Mouse (Mus musculus) left cerebral cortex, adult 2 months (tissue): ENCODE results near the gene Fat3. TPM values are rescaled to one million over a fixed set of nuclear protein-coding genes. Genes with fewer than 3 reads are reported as not detected.

Source experiments
- DNase-seq, 2 experiments: peaks; one replicate each; pipeline ENCODE4 v3.0.0; 2021 to 2022; ENCODE audit warnings: low spot score in 2 of 2, mixed read lengths in 1 of 2; ENCODE audit errors: extremely low spot score in 1 of 2
- H3K27ac ChIP-seq: fragments of 200-600 bp; 2 replicates; pipeline ENCODE4 v1.8.1; 2022
- H3K4me3 ChIP-seq: fragments of 200-600 bp; 2 replicates; pipeline ENCODE4 v1.8.1; 2022
- CTCF ChIP-seq: fragments of 200-600 bp; IDR thresholded peaks from 2 replicates; pipeline ENCODE4 v1.8.1; 2022; ENCODE audit warnings: antibody characterized with exemption, mild to moderate bottlenecking, moderate library complexity
- intact Hi-C: fragments of 180-260 bp; cut with DNase I; formaldehyde crosslinking; loops from one replicate; pipeline ENCODE4 v1.15.1; 2025
- long read RNA-seq, 2 experiments: library from polyadenylated mRNA; stranded (forward); transcript quantifications; one replicate each; pipeline ENCODE4 v2.0.0; 2021; ENCODE audit warnings: borderline mapping rate in 2 of 2
- total RNA-seq, 2 experiments: library from RNA; stranded (reverse); gene quantifications; 2 replicates each; pipeline ENCODE4 v1.2.3; 2021

Fat3 gene
- total RNA-seq, result 10 to 100 TPM; 76.4 to 77.4 TPM
- long read RNA-seq, experiment 1, partial matches to known transcripts, result 2 of 8 reads
- long read RNA-seq, experiment 1, other reads (novel, unspliced or antisense), result 6 of 8 reads
- long read RNA-seq, experiment 2, partial matches to known transcripts, result 2 of 5 reads
- long read RNA-seq, experiment 2, other reads (novel, unspliced or antisense), result 3 of 5 reads

DNA sequence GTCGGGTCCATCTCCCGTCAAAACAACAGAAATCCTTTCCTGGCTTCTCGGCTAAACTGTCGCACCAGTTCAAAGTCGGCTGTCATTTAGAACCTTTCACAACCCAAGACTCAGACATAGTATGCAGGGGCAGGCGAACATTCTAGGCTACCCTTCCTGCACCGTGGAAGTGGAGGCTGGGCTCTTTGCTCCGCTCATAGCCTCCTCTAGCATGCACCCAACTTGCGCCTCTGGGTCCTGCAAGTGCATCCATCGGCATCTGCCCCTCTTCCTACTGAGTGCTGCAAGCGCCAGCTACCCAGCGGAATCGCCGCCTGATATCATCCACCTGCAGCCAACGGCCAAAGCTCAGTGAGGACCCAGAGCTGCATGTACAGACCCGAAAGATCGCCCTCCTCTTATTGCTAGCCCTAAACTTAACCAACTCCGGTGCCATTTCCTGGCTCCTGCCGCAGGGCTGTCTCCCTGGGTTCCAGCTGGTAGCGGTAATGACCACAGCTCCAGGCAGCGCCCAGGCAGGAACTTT lies at the start of gene Fat3:
Gene Fat3, minus strand, starts transcription at position 100 of the 526 bp plus-strand sequence.
- no peak for TF ChIP-seq CTCF
- peak within 1 kb of the TSS; percentile 70 for H3K4me3 ChIP-seq
- DNase-seq, result peak; percentile 46 to 50
- intact Hi-C loops, result loop anchor here (5.0 to 10.0 kb wide), 4 partner anchors 296 to 891 kb away; no protein-coding TSS in a partner anchor
- peak within 1 kb of the TSS; percentile 96 for H3K27ac ChIP-seq

DNA sequence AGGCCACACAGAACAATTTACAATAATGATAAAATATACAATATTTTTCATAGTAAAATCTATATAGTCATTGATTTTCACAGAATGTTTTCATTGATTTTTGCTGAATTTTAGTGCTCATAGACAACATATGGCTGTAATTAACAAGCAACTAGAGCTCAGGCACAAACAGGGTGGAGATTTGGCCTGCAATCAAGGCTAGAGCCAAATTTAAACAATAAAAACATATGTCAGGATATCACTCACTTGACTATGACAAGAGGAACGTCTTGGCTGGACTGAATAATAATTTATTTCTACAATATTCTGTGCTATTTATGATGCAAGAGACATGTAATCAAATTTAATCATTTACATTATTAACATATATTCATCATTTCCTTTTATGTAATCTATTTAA lies 31.8 kb upstream of the Fat3 start:
- TF ChIP-seq CTCF, result no peak
- intact Hi-C loops, result no loop called here
- Histone ChIP-seq H3K27ac (no peak overlapping the region), H3K4me3 (no peak overlapping the region)
- DNase-seq, result no peak

DNA sequence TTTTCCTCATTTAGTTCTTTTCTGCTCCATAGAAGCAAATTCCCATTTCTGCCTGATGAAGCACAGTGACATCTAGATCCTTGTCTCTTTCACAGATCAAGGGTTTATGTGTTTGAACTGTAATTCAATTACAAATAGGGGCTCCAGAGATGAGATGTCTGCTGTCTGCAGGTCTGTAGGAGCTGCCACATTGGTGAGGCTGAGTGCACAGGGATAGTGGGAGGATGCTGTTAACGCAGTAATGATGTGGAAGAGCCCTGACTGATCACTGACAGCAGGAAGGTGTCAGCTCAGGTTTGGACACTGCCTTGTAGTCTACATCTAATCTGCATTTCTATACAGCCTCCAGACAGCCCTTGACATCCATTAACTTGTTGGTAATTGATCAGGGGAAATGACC lies 16.5 kb upstream of the Fat3 start:
- intact Hi-C loops, result no loop called here
- H3K4me3 ChIP-seq, result no peak overlapping the region
- TF ChIP-seq CTCF, result no peak
- no peak for DNase-seq
- no peak overlapping the region for H3K27ac ChIP-seq

DNA sequence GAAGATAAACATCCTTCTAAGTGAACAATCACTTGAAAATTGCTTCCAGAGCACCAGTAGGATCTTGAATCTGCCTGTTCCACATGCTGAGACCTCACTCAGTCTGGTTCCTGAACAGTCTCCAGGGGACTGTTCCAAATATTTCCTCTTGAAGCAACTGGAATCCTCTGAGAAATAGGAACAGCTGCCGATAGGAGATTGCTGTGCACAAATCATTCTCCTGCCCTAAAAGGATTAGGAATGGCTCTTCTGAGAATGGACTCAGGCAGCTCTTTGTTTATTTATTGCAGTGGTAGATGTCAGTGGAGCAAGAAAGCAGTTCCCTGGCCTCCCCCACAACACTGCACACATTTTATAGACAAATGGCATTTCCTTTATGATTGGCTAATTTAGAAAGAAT lies 10.9 kb upstream of the Fat3 start:
- Histone ChIP-seq H3K27ac (no peak overlapping the region), H3K4me3 (no peak overlapping the region)
- no peak for TF ChIP-seq CTCF
- DNase-seq, result no peak
- intact Hi-C loops, result no loop called here

DNA sequence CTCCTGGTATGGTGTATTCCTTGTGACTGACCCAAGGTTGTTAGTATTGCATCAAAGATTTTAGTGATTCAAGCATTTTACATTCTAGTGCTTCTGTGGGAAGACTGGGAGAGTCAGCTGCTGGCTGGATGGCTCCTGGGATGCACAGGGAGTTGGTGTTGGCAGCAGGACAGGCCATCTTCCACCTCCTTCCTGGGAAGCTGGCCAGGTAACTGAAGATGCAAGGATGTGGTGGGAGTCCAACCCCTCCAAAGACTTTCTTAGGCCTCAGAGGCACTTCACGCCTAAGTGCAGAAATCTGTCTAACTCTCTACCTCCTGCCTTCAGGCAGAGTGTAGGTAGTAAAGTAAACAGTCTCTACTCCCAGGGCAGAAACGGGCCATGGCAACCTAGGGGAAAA lies 2.7 kb upstream of the Fat3 start:
- intact Hi-C loops, result loop anchor here (2.0 to 10.0 kb wide), 5 partner anchors 195 to 889 kb away; no protein-coding TSS in a partner anchor
- no peak overlapping the region for H3K27ac ChIP-seq
- no peak for TF ChIP-seq CTCF
- H3K4me3 ChIP-seq, result no peak overlapping the region
- peak in 1 of 2 experiments; percentile 30 for DNase-seq

DNA sequence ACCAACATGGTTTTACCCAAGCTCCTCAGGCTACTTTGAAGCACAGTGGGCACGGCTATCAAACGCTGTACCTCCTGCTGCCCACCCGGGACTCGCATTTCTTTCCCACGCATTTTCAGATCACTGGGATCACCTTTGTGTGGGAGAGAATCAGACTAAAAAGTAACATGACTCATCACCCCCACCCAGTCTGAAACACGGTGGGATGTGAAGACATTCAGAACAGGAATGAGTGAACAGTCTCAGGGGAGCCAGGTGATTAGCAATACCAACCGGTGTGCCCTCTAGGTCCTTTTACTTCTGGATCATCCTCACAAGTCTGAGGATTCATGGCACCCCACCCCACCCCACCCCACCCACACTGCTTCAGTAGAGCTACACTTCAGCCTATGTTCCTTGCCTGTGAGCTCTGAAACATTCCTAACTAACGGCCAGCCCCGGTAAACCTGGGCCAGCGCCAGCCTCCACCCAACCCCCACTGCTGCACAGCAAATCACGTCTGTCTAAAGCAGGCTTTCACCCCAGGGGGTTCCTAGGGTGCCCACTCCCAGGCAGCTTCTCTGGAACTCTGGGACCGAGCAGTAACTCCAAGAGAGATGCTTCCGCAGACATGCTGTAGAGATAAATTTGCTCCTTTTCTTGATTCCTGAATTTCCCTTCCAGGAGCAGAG lies 1.7 kb upstream of the Fat3 start:
- peak; percentile 24 to 54 for DNase-seq

DNA sequence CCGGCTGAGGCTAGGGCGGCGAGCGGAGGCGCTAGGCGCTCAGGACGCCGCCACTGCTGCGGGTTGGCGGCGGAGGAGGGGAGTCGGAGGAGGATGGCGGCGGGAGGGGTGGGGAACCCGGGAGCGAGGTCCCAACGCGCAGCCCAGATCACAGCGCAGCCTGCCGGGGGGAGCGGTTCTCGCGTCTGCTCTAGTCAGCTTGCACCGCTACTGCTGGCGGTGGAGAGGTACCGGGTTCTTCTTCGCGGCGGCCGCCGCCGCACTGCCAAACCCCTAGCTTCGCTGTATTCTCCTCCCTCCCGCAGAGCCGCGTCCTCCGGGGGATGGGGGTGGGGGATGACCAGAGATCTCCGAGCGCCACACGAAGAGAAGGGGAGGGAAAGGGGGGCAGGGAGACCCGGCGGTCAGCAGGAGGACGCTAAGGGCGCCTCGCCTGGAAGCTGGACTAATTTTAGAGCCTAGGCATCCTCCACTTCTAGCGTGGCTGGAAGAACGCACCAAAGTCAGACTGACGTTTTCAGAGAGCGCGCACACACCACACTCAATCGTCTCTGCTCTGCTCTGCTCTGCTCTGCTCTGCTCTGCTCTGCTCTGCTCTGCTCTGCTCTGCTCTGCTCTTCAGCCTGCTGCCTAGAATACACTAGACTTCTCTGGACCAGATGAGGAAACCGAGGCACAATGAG lies 1.0 kb upstream of the Fat3 start:
- DNase-seq, result peak; percentile 78 to 83
- peak overlapping the region; percentile 96 for H3K27ac ChIP-seq
- intact Hi-C loops, result loop anchor here (1.0 to 10.0 kb wide), 6 partner anchors 193 to 890 kb away; no protein-coding TSS in a partner anchor
- peak overlapping the region; percentile 70 for H3K4me3 ChIP-seq
- peak; percentile 43 for TF ChIP-seq CTCF

More for the DNA sequence above, 1.7 kb upstream of the Fat3 start:
- intact Hi-C loops, result loop anchor here (1.0 to 10.0 kb wide), 6 partner anchors 194 to 889 kb away; no protein-coding TSS in a partner anchor
- H3K4me3 ChIP-seq, result peak overlapping the region; percentile 70
- peak overlapping the region; percentile 96 for H3K27ac ChIP-seq
- no peak for TF ChIP-seq CTCF

DNA sequence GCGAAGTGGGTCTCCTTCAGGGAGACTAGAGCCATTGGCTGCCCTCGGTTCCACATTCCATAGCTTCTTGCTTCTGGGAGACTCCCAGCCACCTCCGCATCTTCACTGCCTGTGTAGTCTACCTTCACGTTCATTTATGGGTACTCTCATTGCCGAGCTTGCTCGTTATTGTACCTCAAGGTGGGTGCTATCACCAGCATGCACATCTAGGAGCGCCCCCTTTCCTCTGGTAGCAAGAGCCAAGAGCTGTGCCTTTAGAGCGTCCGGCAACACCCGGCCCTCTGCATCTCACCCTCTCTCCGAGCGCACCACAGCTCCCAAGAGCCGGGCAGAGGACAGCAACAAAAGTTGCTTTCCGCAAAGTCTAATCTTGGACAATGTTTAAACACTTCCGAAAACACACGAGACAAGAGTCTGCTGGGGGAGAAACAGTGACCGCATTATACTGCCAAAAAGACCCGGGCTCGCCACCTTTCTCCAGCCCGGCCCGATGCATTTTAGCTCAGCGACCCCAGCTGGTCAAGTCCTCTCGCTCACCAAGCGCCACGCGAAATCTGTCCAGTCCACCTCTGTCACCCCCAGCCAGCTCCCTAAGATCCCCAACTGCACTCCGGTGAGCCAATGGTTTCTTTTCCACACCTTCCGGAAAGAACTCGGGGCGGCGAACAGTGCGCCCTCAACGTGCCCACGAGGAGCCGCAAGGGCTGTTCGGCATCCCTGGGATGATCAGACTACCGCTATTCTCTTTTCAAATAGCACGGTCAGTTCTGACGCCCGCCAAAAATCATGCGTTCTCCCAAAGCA lies 501 bp downstream of the Fat3 start:
- peak overlapping the region; percentile 96 for H3K27ac ChIP-seq
- intact Hi-C loops, result loop anchor here (1.0 to 10.0 kb wide), 5 partner anchors 296 to 892 kb away; no protein-coding TSS in a partner anchor
- H3K4me3 ChIP-seq, result peak overlapping the region; percentile 70
- peak; percentile 15 for TF ChIP-seq CTCF
- peak; percentile 55 to 58 for DNase-seq

GRCm38 (mm10) chr9:16499621-16500381 lies 1.3 kb downstream of the Fat3 start:
- intact Hi-C loops, result loop anchor here (1.0 to 10.0 kb wide), 5 partner anchors 295 to 892 kb away; no protein-coding TSS in a partner anchor
- Histone ChIP-seq H3K4me3 (peak overlapping the region; percentile 70), H3K27ac (peak overlapping the region; percentile 96)
- DNase-seq, result peak; percentile 66 to 75
- no peak for TF ChIP-seq CTCF

GRCm38 (mm10) chr9:16498876-16499275 lies 2.2 kb downstream of the Fat3 start:
- no peak overlapping the region for H3K27ac ChIP-seq
- intact Hi-C loops, result no loop called here
- no peak for DNase-seq

More at GRCm38 (mm10) chr9:16498876-16499275, 2.2 kb downstream of the Fat3 start:
- no peak for TF ChIP-seq CTCF
- H3K4me3 ChIP-seq, result no peak overlapping the region
